Mouse (Mus musculus) lung, embryonic 14.5 days (tissue): ENCODE results near the gene Aktip. TPM values are rescaled to one million over a fixed set of nuclear protein-coding genes. Genes with fewer than 3 reads are reported as not detected.

Experiments
- ATAC-seq: fragments of 200-750 bp; cut with Nextera tagmentation; 2 replicates; pipeline ENCODE4 v1.8.0; 2017; ENCODE audit warnings: mild to moderate bottlenecking, moderate TSS enrichment, moderate library complexity; ENCODE audit not compliant: insufficient read depth
- DNase-seq: peaks from one replicate; pipeline ENCODE4 v3.0.0-alpha.2; 2015
- H3K27ac ChIP-seq: fragments of 300-500 bp; sonication (generic); 2 replicates; pipeline ENCODE4 v1.5.1; 2014; ENCODE audit warnings: low read depth, mild to moderate bottlenecking, moderate library complexity
- H3K27me3 ChIP-seq: fragments of 300-500 bp; sonication (generic); 2 replicates; pipeline ENCODE4 v1.6.1; 2014; ENCODE audit warnings: low read length, control low read depth; ENCODE audit not compliant: insufficient read depth
- H3K36me3 ChIP-seq: fragments of 300-500 bp; sonication (generic); 2 replicates; pipeline ENCODE4 v1.6.1; 2014; ENCODE audit warnings: control low read depth; ENCODE audit not compliant: insufficient read depth
- H3K4me1 ChIP-seq: fragments of 300-500 bp; sonication (generic); 2 replicates; pipeline ENCODE4 v1.6.1; 2014; ENCODE audit warnings: antibody characterized with exemption, control low read depth; ENCODE audit not compliant: insufficient read depth
- H3K4me2 ChIP-seq: fragments of 300-500 bp; sonication (generic); 2 replicates; pipeline ENCODE4 v1.6.1; 2014; ENCODE audit warnings: mild to moderate bottlenecking
- H3K4me3 ChIP-seq: fragments of 300-500 bp; sonication (generic); 2 replicates; pipeline ENCODE4 v1.5.1; 2014; ENCODE audit warnings: low read depth, low read length
- H3K9ac ChIP-seq: fragments of 300-500 bp; sonication (generic); 2 replicates; pipeline ENCODE4 v1.6.1; 2014
- H3K9me3 ChIP-seq: fragments of 300-500 bp; sonication (generic); 2 replicates; pipeline ENCODE4 v1.6.1; 2016; ENCODE audit warnings: low read depth, low read length, control low read depth
- CTCF ChIP-seq: IDR thresholded peaks from 2 replicates; pipeline ENCODE4 v1.5.1; 2016; ENCODE audit warnings: antibody characterized with exemption, low read depth
- WGBS: fragments of 180-500 bp; shearing (Covaris S2); extraction: QIAGEN DNeasy Blood & Tissue Kit; methylation state at CpG from one replicate; pipeline ENCODE4 v1.1.7; 2014; 5-methylcytosine and 5-hydroxymethylcytosine counted together
- polyA plus RNA-seq: library from polyadenylated mRNA; unstranded; fragments of >200 nt; fragmentation: Nextera tagmentation; extraction: Ambion mirVana; gene quantifications from 2 replicates; pipeline ENCODE4 v1.2.1, GENCODE M21; 2014

Aktip gene
- polyA plus RNA-seq, 1 experiment from 2014 or later = 60.8 TPM

DNA sequence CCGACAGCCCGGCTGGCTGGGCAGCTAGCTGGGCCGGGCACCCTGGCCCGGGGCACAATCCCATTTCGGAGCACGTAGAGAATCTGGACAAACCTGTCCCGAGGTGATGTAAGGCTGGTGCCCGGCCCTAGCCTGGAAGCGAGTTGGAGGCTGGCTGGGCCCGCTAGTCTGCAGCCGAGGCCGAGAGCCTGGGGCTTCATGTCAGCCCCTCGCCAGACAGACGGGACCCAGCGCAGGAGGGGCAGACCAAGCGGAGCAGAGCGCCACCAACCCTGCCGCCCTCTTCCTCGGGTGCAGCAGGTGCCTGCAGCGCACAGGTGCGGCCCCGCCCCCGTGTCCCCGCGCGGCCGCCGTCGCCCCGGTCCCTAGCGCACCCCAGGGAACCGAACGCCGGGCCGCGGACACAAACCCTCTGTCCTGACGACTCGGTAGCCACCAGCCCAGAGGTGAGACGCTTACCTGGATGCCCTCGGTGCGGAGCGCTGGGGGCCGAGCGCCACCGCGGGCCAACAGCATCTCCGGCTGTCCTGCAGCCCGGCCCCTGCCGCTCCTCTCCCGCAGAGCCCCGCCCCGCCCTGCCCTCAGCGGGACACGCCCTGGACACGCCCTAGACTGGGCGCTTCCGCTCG, 66.2 kb downstream of the Aktip start:
- Histone ChIP-seq H3K27me3 (no peaks in the 10 kb centered on the region), H3K4me2 (peak overlapping the region; percentile 85), H3K36me3 (peaks cover 10% of the 10 kb centered on the region), H3K4me3 (peak overlapping the region; percentile 84), H3K9ac (peak overlapping the region; percentile 62), H3K4me1 (peaks cover 3% of the 10 kb centered on the region; the same call in 1 of the 2 replicates), H3K9me3 (no peaks in the 10 kb centered on the region), H3K27ac (peak overlapping the region; percentile 75; the same call in 1 of the 2 replicates)
- WGBS = under 1% methylated on average over 58 of the region's 58 CpGs
- TF ChIP-seq CTCF = no peak
- peak; percentile 54 for DNase-seq
- peak; percentile 58; the same call in 1 of the 2 replicates for ATAC-seq

DNA sequence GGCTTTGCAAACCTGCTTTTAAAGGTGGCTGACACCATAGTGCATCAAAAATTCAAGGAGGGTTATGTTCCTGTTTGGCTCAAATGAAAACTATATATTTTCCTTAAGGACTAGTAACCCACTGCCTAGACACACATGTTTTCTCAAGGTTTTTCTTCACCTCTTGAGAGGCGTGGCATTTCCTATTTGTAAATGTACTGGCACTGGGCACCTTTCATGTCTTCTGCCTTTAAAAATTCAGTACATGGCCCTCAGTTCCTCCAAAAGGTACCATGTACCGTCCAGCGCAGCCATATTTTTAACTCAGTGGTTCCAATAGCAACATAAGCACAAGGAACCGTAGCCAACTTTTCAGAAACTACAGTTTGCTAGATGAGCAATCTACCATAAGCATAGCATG, 67.0 kb downstream of the Aktip start:
- DNase-seq = no peak
- Histone ChIP-seq H3K4me1 (peaks cover 3% of the 10 kb centered on the region; the same call in 1 of the 2 replicates), H3K4me2 (peak overlapping the region; percentile 85), H3K9me3 (no peaks in the 10 kb centered on the region), H3K27me3 (no peaks in the 10 kb centered on the region), H3K9ac (0 out of 2 replicates have a peak overlapping the region, but pooled peaks have one; percentile 62), H3K36me3 (peaks cover 18% of the 10 kb centered on the region), H3K4me3 (peak overlapping the region; percentile 84), H3K27ac (no peak overlapping the region)
- 74% methylated on average over 4 of the region's 4 CpGs for WGBS
- TF ChIP-seq CTCF = no peak
- ATAC-seq = no peak

DNA sequence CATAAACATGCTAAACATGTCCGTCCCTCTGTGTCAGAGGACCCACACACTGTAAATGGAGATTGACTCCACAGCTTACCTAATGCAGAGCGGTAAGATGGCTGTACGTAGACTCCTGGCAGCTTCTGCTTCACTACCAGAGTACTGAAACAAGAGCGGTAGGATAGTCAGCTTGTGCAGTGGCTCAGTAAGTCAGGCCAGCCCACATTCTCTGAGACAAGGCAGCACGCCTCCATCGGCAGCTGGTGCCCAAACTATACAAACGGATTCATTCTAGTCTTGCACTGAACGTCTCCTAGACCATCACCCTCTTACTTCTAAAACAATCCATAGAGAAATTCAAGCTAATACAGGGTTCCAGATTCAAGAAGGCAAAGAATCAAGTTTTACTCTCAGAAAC, 73.0 kb downstream of the Aktip start:
- no peaks in the 10 kb centered on the region for H3K27me3 ChIP-seq
- H3K36me3 ChIP-seq = peaks cover 69% of the 10 kb centered on the region
- TF ChIP-seq CTCF = no peak

DNA sequence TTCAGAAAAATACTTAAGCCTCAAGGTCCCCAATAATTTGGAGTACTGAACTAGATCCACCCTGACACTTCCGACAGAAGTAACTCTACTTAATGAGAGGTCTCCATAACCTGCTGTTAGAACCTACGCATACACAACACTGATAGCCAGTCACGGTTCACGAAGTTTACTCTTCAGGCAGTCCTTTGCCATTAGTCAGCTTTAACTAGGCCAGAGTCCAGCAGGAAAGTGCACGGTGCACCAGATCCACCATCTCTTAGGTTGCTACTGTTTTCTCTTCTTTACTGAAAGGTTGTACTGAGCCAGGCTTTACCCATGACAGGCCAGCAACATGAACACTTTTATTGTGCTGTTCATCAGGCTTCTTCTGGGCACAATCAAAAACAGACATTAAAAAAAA, 75.5 kb downstream of the Aktip start:
- no peaks in the 10 kb centered on the region for H3K4me1 ChIP-seq
- 91% methylated on average over 5 of the region's 5 CpGs for WGBS
- H3K27ac ChIP-seq = no peak overlapping the region
- H3K4me2 ChIP-seq = no peak overlapping the region
- peaks cover 84% of the 10 kb centered on the region for H3K36me3 ChIP-seq
- no peak for DNase-seq
- H3K27me3 ChIP-seq = no peaks in the 10 kb centered on the region
- TF ChIP-seq CTCF = no peak
- no peak for ATAC-seq
- no peak overlapping the region for H3K4me3 ChIP-seq
- no peaks in the 10 kb centered on the region for H3K9me3 ChIP-seq
- no peak overlapping the region for H3K9ac ChIP-seq

More for the DNA sequence above, 73.0 kb downstream of the Aktip start:
- ATAC-seq (no peak), DNase-seq (no peak)
- Histone ChIP-seq H3K9ac (no peak overlapping the region), H3K27ac (no peak overlapping the region), H3K9me3 (no peaks in the 10 kb centered on the region), H3K4me3 (no peak overlapping the region), H3K4me2 (no peak overlapping the region), H3K4me1 (no peaks in the 10 kb centered on the region)
- 91% methylated on average over 8 of the region's 8 CpGs for WGBS

DNA sequence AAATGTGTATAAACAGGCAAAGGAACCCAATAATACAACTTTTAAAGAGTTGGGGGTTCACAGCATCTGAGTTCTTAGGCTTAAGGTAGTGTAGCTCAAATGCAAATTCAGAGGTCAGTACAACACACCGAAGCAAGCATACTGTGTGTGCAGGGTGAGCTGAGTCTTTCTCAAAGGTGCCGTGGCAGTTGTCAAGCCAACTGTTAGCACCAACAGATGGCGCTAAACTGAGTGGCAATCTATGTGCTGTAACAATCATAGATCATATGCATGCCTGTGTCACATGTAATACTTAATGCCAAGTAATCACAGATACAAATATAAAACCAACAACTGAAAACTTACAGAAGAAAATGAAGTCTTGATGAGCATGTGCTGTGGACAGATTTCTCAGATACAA, 81.6 kb downstream of the Aktip start:
- no peak for ATAC-seq
- 75% methylated on average over 3 of the region's 3 CpGs for WGBS
- no peak overlapping the region for H3K9ac ChIP-seq
- H3K27ac ChIP-seq = no peak overlapping the region
- peak; percentile 39 for DNase-seq
- no peak overlapping the region for H3K4me3 ChIP-seq
- H3K27me3 ChIP-seq = no peaks in the 10 kb centered on the region
- peaks cover 67% of the 10 kb centered on the region for H3K36me3 ChIP-seq
- no peaks in the 10 kb centered on the region for H3K9me3 ChIP-seq
- peak; percentile 55 for TF ChIP-seq CTCF
- H3K4me1 ChIP-seq = no peaks in the 10 kb centered on the region
- H3K4me2 ChIP-seq = no peak overlapping the region

DNA sequence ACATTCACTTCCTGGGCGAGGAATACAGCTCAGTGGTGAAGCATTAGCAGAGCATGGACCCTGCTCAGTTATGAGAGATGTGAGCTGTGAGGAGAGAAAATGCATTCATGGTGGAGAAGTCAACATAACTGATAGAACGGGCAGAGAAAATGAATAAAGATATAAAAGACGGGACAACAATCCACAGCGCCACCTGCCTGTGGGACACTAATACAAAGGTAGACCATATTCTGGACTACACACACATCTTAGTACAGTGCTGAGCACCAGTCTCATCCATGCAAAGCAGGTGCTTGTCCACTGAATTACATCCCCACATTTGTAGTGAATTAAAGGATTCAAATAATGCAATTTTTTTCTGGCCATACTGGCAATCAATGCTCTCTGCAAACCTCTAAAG, 82.2 kb downstream of the Aktip start:
- DNase-seq (peak; percentile 14), ATAC-seq (no peak)
- peak; percentile 28; the same call in 1 of the 2 replicates for TF ChIP-seq CTCF
- Histone ChIP-seq H3K36me3 (peaks cover 64% of the 10 kb centered on the region), H3K4me2 (no peak overlapping the region), H3K9me3 (no peaks in the 10 kb centered on the region), H3K27ac (no peak overlapping the region), H3K27me3 (no peaks in the 10 kb centered on the region), H3K4me1 (no peaks in the 10 kb centered on the region), H3K4me3 (no peak overlapping the region), H3K9ac (no peak overlapping the region)
- WGBS = 86% methylated on average over 4 of the region's 4 CpGs

DNA sequence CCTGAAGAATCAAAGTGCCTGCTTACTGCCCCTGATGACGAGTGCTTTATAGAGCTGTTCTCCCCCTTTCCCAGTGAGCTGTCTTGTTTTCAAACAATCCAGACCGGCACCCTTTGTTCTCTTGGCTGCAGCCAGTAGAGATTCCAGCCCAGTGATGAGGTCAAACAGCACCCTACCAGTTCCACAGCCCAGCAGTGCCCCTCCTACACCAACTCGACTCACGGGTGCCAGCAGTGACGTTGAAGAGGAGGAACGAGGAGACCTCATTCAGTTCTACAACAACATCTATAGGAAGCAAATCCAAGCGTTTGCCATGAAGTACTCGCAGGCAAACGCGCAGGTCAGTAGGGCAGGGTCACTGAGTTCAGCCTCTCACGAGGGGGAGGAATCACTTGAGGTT, 84.9 kb downstream of the Aktip start:
- Histone ChIP-seq H3K9ac (no peak overlapping the region), H3K36me3 (peaks cover 49% of the 10 kb centered on the region), H3K4me1 (no peaks in the 10 kb centered on the region), H3K27ac (no peak overlapping the region), H3K27me3 (no peaks in the 10 kb centered on the region), H3K4me2 (no peak overlapping the region), H3K4me3 (no peak overlapping the region), H3K9me3 (no peaks in the 10 kb centered on the region)
- DNase-seq (no peak), ATAC-seq (no peak)
- no peak for TF ChIP-seq CTCF
- WGBS = 53% methylated on average over 11 of the region's 11 CpGs
